Mouse (Mus musculus) urinary bladder, postnatal 4 days (tissue): ENCODE data around the gene Lrba.

ENCODE experiments used
- DNase-seq, 2 experiments: peaks; one replicate each; pipeline ENCODE4 v3.0.0; 2021 to 2022; ENCODE audit warnings: low spot score in 2 of 2

Lrba gene

GRCm38 (mm10) chr3:86558976-86559375 is 334.5 kb downstream of the Lrba start:
- no peak for DNase-seq

- DNase-seq: no peak
These were observed 335.2 kb downstream of the Lrba start for GRCm38 (mm10) chr3:86559635-86560034.

- DNase-seq: no peak
These were observed 336.0 kb downstream of the Lrba start for GRCm38 (mm10) chr3:86560281-86561022.

GRCm38 (mm10) chr3:86561023-86561344 is 336.5 kb downstream of the Lrba start:
- DNase-seq: no peak

- DNase-seq: no peak
These were observed 336.9 kb downstream of the Lrba start for GRCm38 (mm10) chr3:86561396-86561795.

GRCm38 (mm10) chr3:86567312-86567711 is 342.8 kb downstream of the Lrba start:
- no peak for DNase-seq

GRCm38 (mm10) chr3:86571518-86571917 is 347.0 kb downstream of the Lrba start:
- no peak for DNase-seq

- no peak for DNase-seq
These were observed 348.2 kb downstream of the Lrba start for GRCm38 (mm10) chr3:86572519-86573244.

- DNase-seq: no peak
These were observed 350.8 kb downstream of the Lrba start for GRCm38 (mm10) chr3:86575312-86575711.

GRCm38 (mm10) chr3:86602284-86602683 is 377.8 kb downstream of the Lrba start:
- DNase-seq: no peak

- DNase-seq: no peak
These were observed 381.3 kb downstream of the Lrba start for GRCm38 (mm10) chr3:86605775-86606174.

- no peak for DNase-seq
These were observed 402.7 kb downstream of the Lrba start for GRCm38 (mm10) chr3:86627008-86627743.

GRCm38 (mm10) chr3:86629379-86629778 is 404.9 kb downstream of the Lrba start:
- no peak for DNase-seq

- no peak for DNase-seq
These were observed 411.0 kb downstream of the Lrba start for GRCm38 (mm10) chr3:86635464-86635863.

- DNase-seq: no peak
These were observed 411.5 kb downstream of the Lrba start for GRCm38 (mm10) chr3:86635940-86636339.

GRCm38 (mm10) chr3:86638552-86639348 is 414.3 kb downstream of the Lrba start:
- no peak for DNase-seq

- no peak for DNase-seq
These were observed 416.9 kb downstream of the Lrba start for GRCm38 (mm10) chr3:86641393-86641792.

- DNase-seq: no peak
These were observed 417.3 kb downstream of the Lrba start for GRCm38 (mm10) chr3:86641796-86642195.

GRCm38 (mm10) chr3:86646771-86647170 is 422.3 kb downstream of the Lrba start:
- no peak for DNase-seq

GRCm38 (mm10) chr3:86651006-86651405 is 426.5 kb downstream of the Lrba start:
- no peak for DNase-seq

- DNase-seq: no peak
These were observed 434.8 kb downstream of the Lrba start for GRCm38 (mm10) chr3:86659326-86659725.

- no peak for DNase-seq
These were observed 439.9 kb downstream of the Lrba start for GRCm38 (mm10) chr3:86664399-86664798.
